Mouse (Mus musculus) embryonic facial prominence, embryonic 14.5 days (tissue): Measurements from ENCODE around the gene Pnmal2. TPM values are rescaled to one million over a fixed set of nuclear protein-coding genes. Genes with fewer than 3 reads are reported as not detected.
"Not testable (repeated sequence)": the region's sequence is repeated elsewhere in the genome, so short reads cannot be mapped to it uniquely, and the experiment has no call there.

ENCODE experiments used
- ATAC-seq: fragments of 200-750 bp; cut with Nextera tagmentation; 2 replicates; pipeline ENCODE4 v1.8.0; 2017; ENCODE audit warnings: low read depth, moderate number of reproducible peaks, moderate TSS enrichment
- DNase-seq: peaks from one replicate; pipeline ENCODE4 v3.0.0-alpha.2; 2015; ENCODE audit warnings: low spot score
- H3K27ac ChIP-seq: fragments of 300-500 bp; sonication (generic); replicated peaks from 2 replicates; pipeline ENCODE4 v1.5.1; 2014; ENCODE audit warnings: low read depth, mild to moderate bottlenecking, low read length, moderate library complexity
- H3K27me3 ChIP-seq: fragments of 300-500 bp; sonication (generic); replicated peaks from 2 replicates; pipeline ENCODE4 v1.6.1; 2014; ENCODE audit warnings: low read length; ENCODE audit not compliant: control insufficient read depth, insufficient read depth
- H3K36me3 ChIP-seq: fragments of 300-500 bp; sonication (generic); 2 replicates; pipeline ENCODE4 v1.6.1; 2014; ENCODE audit warnings: low read length, mixed read lengths; ENCODE audit not compliant: control insufficient read depth, insufficient read depth
- H3K4me1 ChIP-seq: fragments of 300-500 bp; sonication (generic); 2 replicates; pipeline ENCODE4 v1.6.1; 2014; ENCODE audit warnings: antibody characterized with exemption, low read length; ENCODE audit not compliant: control insufficient read depth, insufficient read depth
- H3K4me2 ChIP-seq: fragments of 300-500 bp; sonication (generic); 2 replicates; pipeline ENCODE4 v1.6.1; 2014; ENCODE audit warnings: low read depth, mild to moderate bottlenecking, low read length, moderate library complexity, mixed read lengths
- H3K4me3 ChIP-seq: fragments of 300-500 bp; sonication (generic); 2 replicates; pipeline ENCODE4 v1.5.1; 2014; ENCODE audit warnings: low read depth, mild to moderate bottlenecking, low read length
- H3K9ac ChIP-seq: fragments of 300-500 bp; sonication (generic); 2 replicates; pipeline ENCODE4 v1.6.1; 2014; ENCODE audit warnings: low read depth, mild to moderate bottlenecking, low read length, moderate library complexity, mixed read lengths
- H3K9me3 ChIP-seq: fragments of 300-500 bp; sonication (generic); 2 replicates; pipeline ENCODE4 v1.6.1; 2016; ENCODE audit warnings: low read length; ENCODE audit not compliant: control insufficient read depth
- WGBS: fragments of 180-500 bp; shearing (Covaris S2); extraction: QIAGEN DNeasy Blood & Tissue Kit; methylation state at CpG from one replicate; pipeline ENCODE4 v1.1.7; 2014; 5-methylcytosine and 5-hydroxymethylcytosine counted together
- polyA plus RNA-seq: library from polyadenylated mRNA; unstranded; fragments of >200 nt; fragmentation: Nextera tagmentation; extraction: Ambion mirVana; gene quantifications from 2 replicates; pipeline ENCODE4 v1.2.1, GENCODE M21; 2014

The Pnmal2 gene
- polyA plus RNA-seq, 1 experiment from 2014 or later = 20.9 TPM

GRCm38 (mm10) chr7:16953776-16954175, 9.3 kb downstream of the Pnmal2 start:
- WGBS = 71% methylated on average over 2 of the region's 2 CpGs
- H3K27ac ChIP-seq, H3K9me3 ChIP-seq, H3K4me2 ChIP-seq, H3K27me3 ChIP-seq, H3K36me3 ChIP-seq, H3K9ac ChIP-seq, DNase-seq, H3K4me3 ChIP-seq, H3K4me1 ChIP-seq, ATAC-seq: not testable (repeated sequence)

GRCm38 (mm10) chr7:16955712-16956111, 11.2 kb downstream of the Pnmal2 start:
- Histone ChIP-seq H3K4me1 (peaks cover 5% of the 10 kb centered on the region), H3K9me3 (0 out of 2 replicates have a peak, but pooled peaks cover 7% of the 10 kb centered on the region), H3K9ac (no peak overlapping the region), H3K4me2 (no peak overlapping the region), H3K27me3 (no peaks in the 10 kb centered on the region), H3K36me3 (no peaks in the 10 kb centered on the region), H3K27ac (no peak overlapping the region), H3K4me3 (no peak overlapping the region)
- ATAC-seq = no peak
- DNase-seq = peak; percentile 73
- WGBS = 66% methylated on average over 4 of the region's 4 CpGs

DNA sequence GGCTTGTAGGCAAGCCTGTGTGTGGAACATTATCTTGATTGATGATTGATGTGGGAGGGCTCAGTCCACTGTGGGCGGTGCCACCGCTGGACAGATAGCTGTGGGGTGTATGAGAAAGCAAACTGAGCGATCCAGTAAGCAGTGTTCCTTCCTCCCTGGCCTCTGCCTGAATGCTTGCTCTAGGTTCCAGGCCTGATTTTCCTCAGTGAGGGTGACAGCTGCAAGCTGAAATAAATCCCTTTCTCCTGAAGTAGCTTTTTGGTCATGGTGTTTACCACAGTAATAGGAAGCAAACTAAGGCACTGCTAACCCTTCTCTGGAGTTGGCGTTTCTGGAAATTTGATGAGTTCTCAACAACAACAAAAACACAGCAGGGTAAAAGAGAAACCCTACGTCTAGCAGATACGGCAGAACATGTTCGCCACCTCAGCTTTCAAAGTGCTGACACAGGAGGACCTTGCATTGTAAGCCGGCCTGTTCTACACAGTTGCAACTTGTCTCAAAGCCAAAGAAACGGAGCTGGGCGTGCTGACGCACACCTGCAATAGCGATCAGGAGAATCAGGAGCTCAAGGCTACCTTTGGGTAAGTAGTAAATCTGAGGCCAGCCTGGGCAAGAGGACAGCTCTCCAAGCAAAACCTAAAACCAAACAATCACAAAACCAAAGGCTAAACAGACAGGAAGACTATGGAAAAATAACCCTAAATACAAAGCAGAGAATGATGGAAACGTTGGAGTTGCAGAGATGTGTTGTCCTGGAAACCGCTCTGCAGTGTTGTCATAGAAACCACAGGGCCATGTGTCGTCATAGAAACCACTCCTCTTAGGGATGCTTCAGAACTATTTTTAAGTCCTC, 12.2 kb downstream of the Pnmal2 start:
- no peak for DNase-seq
- no peak overlapping the region for H3K4me3 ChIP-seq
- no peaks in the 10 kb centered on the region for H3K27me3 ChIP-seq
- no peak for ATAC-seq
- peaks cover 5% of the 10 kb centered on the region for H3K4me1 ChIP-seq
- no peaks in the 10 kb centered on the region for H3K36me3 ChIP-seq
- peak overlapping the region; percentile 63 for H3K27ac ChIP-seq
- no peak overlapping the region for H3K9ac ChIP-seq
- WGBS = 56% methylated on average over 15 of the region's 15 CpGs
- H3K4me2 ChIP-seq = no peak overlapping the region
- 0 out of 2 replicates have a peak, but pooled peaks cover 7% of the 10 kb centered on the region for H3K9me3 ChIP-seq

DNA sequence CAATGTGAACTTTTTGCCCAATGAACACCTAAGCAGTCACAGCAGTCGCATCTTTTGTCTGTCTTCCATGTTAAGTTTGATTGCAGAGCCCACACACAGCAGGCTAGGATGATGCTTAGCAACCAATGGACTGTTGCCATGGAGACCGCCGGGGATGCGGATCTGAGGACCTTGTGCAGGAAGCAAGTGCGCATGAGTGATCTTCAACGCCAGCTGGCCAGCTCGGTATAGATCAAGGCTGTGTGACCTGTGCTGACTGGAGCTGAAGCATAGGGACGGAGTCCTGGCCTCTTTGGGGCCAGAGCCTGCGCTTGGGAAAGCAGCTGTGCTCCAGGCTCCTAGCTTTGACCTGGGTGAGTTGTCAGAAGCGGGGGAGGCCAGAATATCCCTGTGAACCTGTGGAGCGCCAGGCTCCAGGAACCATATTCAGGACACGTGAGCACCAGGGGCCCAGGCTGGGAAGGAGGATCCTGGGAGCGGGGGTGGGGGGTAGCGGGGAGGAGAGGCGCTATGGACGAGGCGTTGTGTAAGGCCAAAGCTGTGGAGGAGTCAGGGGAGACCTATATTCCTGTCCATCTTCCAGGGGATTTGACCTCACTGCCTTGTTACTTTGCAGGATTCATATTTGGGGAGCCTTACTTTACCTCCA, 15.2 kb downstream of the Pnmal2 start, which contains the start of gene Pnmal1:
Gene Pnmal1 (plus strand): TSS at position 141 of the 649 bp plus-strand sequence.
- peak; percentile 86 for ATAC-seq
- H3K4me2 ChIP-seq = peak within 1 kb of the TSS; percentile 16; the same call in 1 of the 2 replicates

GRCm38 (mm10) chr7:16961678-16962077, 17.2 kb downstream of the Pnmal2 start:
- Histone ChIP-seq H3K4me3 (no peak overlapping the region), H3K27ac (no peak overlapping the region), H3K9ac (no peak overlapping the region), H3K4me2 (no peak overlapping the region), H3K9me3 (no peaks in the 10 kb centered on the region), H3K36me3 (no peaks in the 10 kb centered on the region), H3K4me1 (peaks cover 5% of the 10 kb centered on the region), H3K27me3 (no peaks in the 10 kb centered on the region)
- no peak for DNase-seq
- WGBS = 78% methylated on average over 5 of the region's 5 CpGs
- no peak for ATAC-seq

More for the DNA sequence above, 15.2 kb downstream of the Pnmal2 start, which contains the start of gene Pnmal1:
- Histone ChIP-seq H3K9ac (no peak within 1 kb of the TSS), H3K4me3 (no peak within 1 kb of the TSS), H3K27ac (no peak within 1 kb of the TSS), H3K4me1 (peaks cover 5% of the 10 kb centered on the region), H3K27me3 (no peaks in the 10 kb centered on the region), H3K9me3 (0 out of 2 replicates have a peak, but pooled peaks cover 6% of the 10 kb centered on the region), H3K36me3 (no peaks in the 10 kb centered on the region)
- 29% methylated on average over 15 of the region's 17 CpGs for WGBS
- peak; percentile 89 for DNase-seq

- Histone ChIP-seq H3K27me3 (no peaks in the 10 kb centered on the region), H3K4me1 (no peaks in the 10 kb centered on the region), H3K9ac (no peak overlapping the region), H3K9me3 (no peaks in the 10 kb centered on the region), H3K4me3 (no peak overlapping the region), H3K27ac (no peak overlapping the region), H3K36me3 (no peaks in the 10 kb centered on the region), H3K4me2 (no peak overlapping the region)
- DNase-seq = no peak
- WGBS = 87% methylated on average over 6 of the region's 6 CpGs
- ATAC-seq = no peak
Observed at GRCm38 (mm10) chr7:16968414-16968813, 23.9 kb downstream of the Pnmal2 start.

DNA sequence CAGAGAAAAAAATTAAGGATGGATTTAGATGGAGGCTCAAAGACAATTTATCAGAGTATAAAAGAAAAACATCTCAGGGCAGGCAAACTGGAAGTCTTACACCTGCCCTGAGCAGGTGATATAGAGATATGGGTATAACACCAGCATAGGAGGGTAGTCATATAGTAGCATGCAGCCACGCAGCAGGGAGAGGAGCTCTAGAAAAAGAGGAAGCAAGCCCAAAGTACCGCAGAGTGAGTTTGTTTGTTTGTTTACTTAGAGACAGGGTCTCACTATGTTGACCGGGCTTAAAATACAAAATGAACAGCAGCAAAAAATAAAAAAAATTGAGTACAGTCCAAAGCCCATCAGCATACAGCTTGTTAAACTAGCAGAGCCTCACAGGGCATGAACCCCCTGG, 26.7 kb downstream of the Pnmal2 start:
- Histone ChIP-seq H3K36me3 (no peaks in the 10 kb centered on the region), H3K4me2 (no peak overlapping the region), H3K4me1 (no peaks in the 10 kb centered on the region), H3K9ac (no peak overlapping the region), H3K9me3 (no peaks in the 10 kb centered on the region), H3K27me3 (no peaks in the 10 kb centered on the region), H3K27ac (no peak overlapping the region), H3K4me3 (no peak overlapping the region)
- no peak for DNase-seq
- ATAC-seq = no peak
- 79% methylated on average over 3 of the region's 3 CpGs for WGBS

- Histone ChIP-seq H3K9ac (no peak overlapping the region), H3K36me3 (no peaks in the 10 kb centered on the region), H3K9me3 (no peaks in the 10 kb centered on the region), H3K4me1 (no peaks in the 10 kb centered on the region), H3K27ac (no peak overlapping the region), H3K27me3 (no peaks in the 10 kb centered on the region), H3K4me2 (no peak overlapping the region), H3K4me3 (no peak overlapping the region)
- peak; percentile 66 for DNase-seq
- peak; percentile 79; the same call in 1 of the 2 replicates for ATAC-seq
- 63% methylated on average over 6 of the region's 6 CpGs for WGBS
Observed at GRCm38 (mm10) chr7:16974018-16974417, 29.5 kb downstream of the Pnmal2 start.
